Mouse (Mus musculus) bone marrow macrophage, adult 2 months (primary cell): ENCODE measurements around the gene Selenot.

Experiments used
- CTCF ChIP-seq: IDR thresholded peaks from 2 replicates; pipeline ENCODE4 v1.5.1; 2012; ENCODE audit warnings: low read depth, mild to moderate bottlenecking, low read length, moderate library complexity
- POLR2A ChIP-seq: IDR thresholded peaks from 2 replicates; pipeline ENCODE4 v1.6.1; 2012; ENCODE audit warnings: mild to moderate bottlenecking, low read depth, low read length, borderline replicate concordance

- TF ChIP-seq CTCF (no peak), POLR2A (no peak)
These were observed 39.9 kb upstream of the Selenot start for GRCm38 (mm10) chr3:58536573-58536972.
